Mouse (Mus musculus): ENCODE results near the gene Zfand3. TPM values are rescaled to one million over a fixed set of nuclear protein-coding genes. Genes with fewer than 3 reads are reported as not detected.

Zfand3 gene
- polyA plus RNA-seq, 1 experiment from 2014 or later = 54.9 TPM

GRCm38 (mm10) chr17:30210936-30211335 is 206.4 kb downstream of the Zfand3 start:
- no peak overlapping the region for H3K4me2 ChIP-seq (replicated peaks)
- peaks cover 17% of the 10 kb centered on the region; the same call in 1 of the 2 replicates for H3K4me1 ChIP-seq
- H3K27me3 ChIP-seq = no peaks in the 10 kb centered on the region
- H3K27ac ChIP-seq (replicated peaks) = no peak overlapping the region
- 87% methylated on average over 6 of the region's 6 CpGs for WGBS
- no peak overlapping the region for H3K9ac ChIP-seq
- no peak overlapping the region for H3K4me3 ChIP-seq (replicated peaks)
- H3K36me3 ChIP-seq = peaks cover 39% of the 10 kb centered on the region; the same call in 1 of the 2 replicates
- no peaks in the 10 kb centered on the region for H3K9me3 ChIP-seq (replicated peaks)
- no peak for ATAC-seq (ENCODE audit: insufficient number of reproducible peaks, low FRiP score, low TSS enrichment, low read depth)

DNA sequence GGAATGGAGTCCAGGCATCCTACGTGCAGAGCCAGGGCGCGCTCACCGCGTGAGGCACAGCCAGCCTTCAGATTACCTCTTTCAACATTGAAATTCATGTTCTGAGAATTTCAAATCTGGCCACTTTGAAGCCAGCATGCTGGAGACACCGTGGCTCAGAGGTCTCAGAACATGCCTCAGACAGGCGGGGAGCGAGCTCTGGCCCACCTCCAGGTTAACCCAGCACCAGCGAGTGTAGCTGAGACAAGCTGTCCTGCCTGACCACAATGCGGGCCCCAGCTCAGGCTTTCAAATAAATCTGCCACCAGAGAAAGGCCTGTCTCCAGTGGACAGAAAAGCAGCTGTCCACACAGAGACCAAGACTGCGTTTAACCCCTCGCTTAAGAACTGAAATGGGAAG is 208.1 kb downstream of the Zfand3 start:
- ATAC-seq (ENCODE audit: insufficient number of reproducible peaks, low FRiP score, low TSS enrichment, low read depth) = no peak
- H3K9ac ChIP-seq = no peak overlapping the region
- peaks cover 4% of the 10 kb centered on the region; the same call in 1 of the 2 replicates for H3K4me1 ChIP-seq
- 0 out of 2 replicates have a peak overlapping the region, but pooled peaks have one; percentile 48 for H3K27ac ChIP-seq (replicated peaks)
- H3K27me3 ChIP-seq = no peaks in the 10 kb centered on the region
- no peak overlapping the region for H3K4me2 ChIP-seq (replicated peaks)
- H3K4me3 ChIP-seq (replicated peaks) = no peak overlapping the region
- 75% methylated on average over 12 of the region's 12 CpGs for WGBS
- H3K9me3 ChIP-seq (replicated peaks) = no peaks in the 10 kb centered on the region
- peaks cover 39% of the 10 kb centered on the region; the same call in 1 of the 2 replicates for H3K36me3 ChIP-seq

DNA sequence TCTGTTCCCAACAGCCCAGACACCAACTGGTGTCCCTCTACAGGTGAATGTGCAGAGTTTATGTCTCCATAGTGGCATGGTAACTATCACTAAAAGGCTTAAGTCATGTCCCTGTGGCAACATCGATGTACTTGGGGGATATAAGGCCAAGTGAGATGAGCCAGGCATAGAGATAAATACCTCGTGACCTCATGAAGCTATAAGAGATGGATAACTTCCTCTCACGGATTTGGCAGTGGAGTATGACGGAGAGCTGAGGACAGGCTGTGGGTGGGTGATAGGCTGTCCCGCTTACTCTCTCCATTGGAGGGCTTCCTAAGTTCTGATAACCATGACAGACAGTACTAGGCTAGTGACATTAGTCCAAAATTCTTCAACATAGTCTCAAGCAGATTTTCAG is 208.8 kb downstream of the Zfand3 start:
- H3K27ac ChIP-seq (replicated peaks) = no peak overlapping the region
- no peak overlapping the region for H3K9ac ChIP-seq
- H3K9me3 ChIP-seq (replicated peaks) = no peaks in the 10 kb centered on the region
- H3K36me3 ChIP-seq = peaks cover 35% of the 10 kb centered on the region; the same call in 1 of the 2 replicates
- H3K4me3 ChIP-seq (replicated peaks) = no peak overlapping the region
- H3K4me1 ChIP-seq = no peaks in the 10 kb centered on the region; the same call in 1 of the 2 replicates
- no peaks in the 10 kb centered on the region for H3K27me3 ChIP-seq
- ATAC-seq (ENCODE audit: insufficient number of reproducible peaks, low FRiP score, low TSS enrichment, low read depth) = no peak
- no peak overlapping the region for H3K4me2 ChIP-seq (replicated peaks)
- 91% methylated on average over 5 of the region's 5 CpGs for WGBS

DNA sequence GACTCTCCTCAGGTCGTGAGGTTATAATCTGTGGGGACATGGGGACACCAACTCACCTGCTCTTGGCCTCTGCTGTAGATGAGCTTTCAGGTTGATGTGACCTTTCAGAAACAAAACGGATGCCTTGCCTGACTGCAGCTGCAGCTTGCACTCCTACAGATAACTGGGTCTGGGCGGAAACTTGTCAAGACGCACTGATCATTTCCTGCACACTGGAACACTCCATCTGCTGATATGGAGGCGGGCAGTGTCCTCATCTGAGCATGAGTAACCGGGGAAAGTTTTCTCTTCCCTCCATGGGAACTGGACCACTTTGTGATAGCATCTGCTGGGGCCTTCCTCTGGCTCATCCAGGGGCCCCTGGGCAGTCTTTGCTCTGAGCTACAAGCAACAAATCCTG is 209.9 kb downstream of the Zfand3 start:
- WGBS = 84% methylated on average over 6 of the region's 6 CpGs
- Histone ChIP-seq H3K9me3 (replicated peaks) (no peaks in the 10 kb centered on the region), H3K4me3 (replicated peaks) (no peak overlapping the region), H3K36me3 (peaks cover 34% of the 10 kb centered on the region; the same call in 1 of the 2 replicates), H3K9ac (no peak overlapping the region), H3K27ac (replicated peaks) (no peak overlapping the region), H3K4me2 (replicated peaks) (no peak overlapping the region), H3K4me1 (no peaks in the 10 kb centered on the region; the same call in 1 of the 2 replicates), H3K27me3 (no peaks in the 10 kb centered on the region)
- no peak for ATAC-seq (ENCODE audit: insufficient number of reproducible peaks, low FRiP score, low TSS enrichment, low read depth)

GRCm38 (mm10) chr17:30215741-30216140 is 211.2 kb downstream of the Zfand3 start:
- H3K9me3 ChIP-seq (replicated peaks) = no peaks in the 10 kb centered on the region
- peaks cover 26% of the 10 kb centered on the region; the same call in 1 of the 2 replicates for H3K36me3 ChIP-seq
- ATAC-seq (ENCODE audit: insufficient number of reproducible peaks, low FRiP score, low TSS enrichment, low read depth) = no peak
- H3K4me3 ChIP-seq (replicated peaks) = no peak overlapping the region
- 67% methylated on average over 4 of the region's 4 CpGs for WGBS
- no peaks in the 10 kb centered on the region; the same call in 1 of the 2 replicates for H3K4me1 ChIP-seq
- no peak overlapping the region for H3K27ac ChIP-seq (replicated peaks)
- no peak overlapping the region for H3K4me2 ChIP-seq (replicated peaks)
- no peaks in the 10 kb centered on the region for H3K27me3 ChIP-seq
- no peak overlapping the region for H3K9ac ChIP-seq

DNA sequence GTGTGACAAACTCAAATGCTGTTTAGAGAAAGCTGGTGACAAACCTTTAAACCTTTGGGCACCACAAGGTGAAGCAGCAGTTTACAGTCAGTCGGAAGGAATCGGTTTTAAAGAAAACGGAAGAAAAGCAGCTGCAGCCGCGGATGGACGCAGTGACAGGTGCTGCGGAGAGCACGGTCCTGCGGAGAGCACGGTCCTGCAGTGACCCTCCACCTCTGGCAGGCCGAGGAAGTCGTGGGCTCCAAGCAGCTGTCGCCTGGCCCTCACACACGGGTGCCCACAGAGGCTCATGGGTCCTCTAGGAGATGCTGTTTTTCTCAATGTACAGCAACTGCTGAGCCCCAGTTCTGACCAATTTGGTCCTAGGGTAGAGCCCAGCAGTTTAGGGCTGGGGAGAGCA is 217.1 kb downstream of the Zfand3 start:
- ATAC-seq (ENCODE audit: insufficient number of reproducible peaks, low FRiP score, low TSS enrichment, low read depth) = no peak
- WGBS = 73% methylated on average over 14 of the region's 14 CpGs
- Histone ChIP-seq H3K4me3 (replicated peaks) (no peak overlapping the region), H3K9me3 (replicated peaks) (no peaks in the 10 kb centered on the region), H3K27me3 (no peaks in the 10 kb centered on the region), H3K36me3 (0 out of 2 replicates have a peak, but pooled peaks cover 10% of the 10 kb centered on the region), H3K4me2 (replicated peaks) (no peak overlapping the region), H3K4me1 (peaks cover 29% of the 10 kb centered on the region), H3K9ac (no peak overlapping the region), H3K27ac (replicated peaks) (no peak overlapping the region)

GRCm38 (mm10) chr17:30222361-30222760 is 217.8 kb downstream of the Zfand3 start:
- Histone ChIP-seq H3K9me3 (replicated peaks) (no peaks in the 10 kb centered on the region), H3K36me3 (0 out of 2 replicates have a peak, but pooled peaks cover 10% of the 10 kb centered on the region), H3K4me1 (peaks cover 29% of the 10 kb centered on the region), H3K4me3 (replicated peaks) (no peak overlapping the region), H3K27me3 (no peaks in the 10 kb centered on the region), H3K9ac (no peak overlapping the region), H3K4me2 (replicated peaks) (no peak overlapping the region), H3K27ac (replicated peaks) (no peak overlapping the region)
- WGBS = 80% methylated on average over 11 of the region's 11 CpGs
- ATAC-seq (ENCODE audit: insufficient number of reproducible peaks, low FRiP score, low TSS enrichment, low read depth) = no peak

DNA sequence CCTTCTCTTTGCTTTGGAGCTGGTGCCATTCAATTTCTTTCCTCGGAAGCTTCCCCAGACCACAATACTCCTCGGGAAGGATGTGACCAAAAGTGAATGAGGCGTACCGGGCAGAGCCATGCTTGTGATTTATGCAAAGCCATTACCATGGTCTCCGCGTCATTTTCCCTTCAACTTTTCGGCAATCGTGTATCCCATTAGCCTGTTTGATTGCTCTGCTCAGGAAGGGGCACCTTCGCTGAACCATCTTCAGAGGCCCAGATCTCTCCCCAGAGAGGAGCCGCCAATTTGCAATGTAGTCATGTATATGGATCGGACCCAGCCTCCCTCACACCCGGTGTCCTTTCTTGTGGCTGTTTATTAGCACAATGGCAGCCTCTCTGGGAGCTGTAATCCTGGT is 218.3 kb downstream of the Zfand3 start:
- Histone ChIP-seq H3K4me2 (replicated peaks) (no peak overlapping the region), H3K36me3 (0 out of 2 replicates have a peak, but pooled peaks cover 10% of the 10 kb centered on the region), H3K9ac (no peak overlapping the region), H3K4me3 (replicated peaks) (no peak overlapping the region), H3K9me3 (replicated peaks) (no peaks in the 10 kb centered on the region), H3K27ac (replicated peaks) (no peak overlapping the region), H3K4me1 (peaks cover 29% of the 10 kb centered on the region), H3K27me3 (no peaks in the 10 kb centered on the region)
- 76% methylated on average over 12 of the region's 12 CpGs for WGBS
- no peak for ATAC-seq (ENCODE audit: insufficient number of reproducible peaks, low FRiP score, low TSS enrichment, low read depth)

DNA sequence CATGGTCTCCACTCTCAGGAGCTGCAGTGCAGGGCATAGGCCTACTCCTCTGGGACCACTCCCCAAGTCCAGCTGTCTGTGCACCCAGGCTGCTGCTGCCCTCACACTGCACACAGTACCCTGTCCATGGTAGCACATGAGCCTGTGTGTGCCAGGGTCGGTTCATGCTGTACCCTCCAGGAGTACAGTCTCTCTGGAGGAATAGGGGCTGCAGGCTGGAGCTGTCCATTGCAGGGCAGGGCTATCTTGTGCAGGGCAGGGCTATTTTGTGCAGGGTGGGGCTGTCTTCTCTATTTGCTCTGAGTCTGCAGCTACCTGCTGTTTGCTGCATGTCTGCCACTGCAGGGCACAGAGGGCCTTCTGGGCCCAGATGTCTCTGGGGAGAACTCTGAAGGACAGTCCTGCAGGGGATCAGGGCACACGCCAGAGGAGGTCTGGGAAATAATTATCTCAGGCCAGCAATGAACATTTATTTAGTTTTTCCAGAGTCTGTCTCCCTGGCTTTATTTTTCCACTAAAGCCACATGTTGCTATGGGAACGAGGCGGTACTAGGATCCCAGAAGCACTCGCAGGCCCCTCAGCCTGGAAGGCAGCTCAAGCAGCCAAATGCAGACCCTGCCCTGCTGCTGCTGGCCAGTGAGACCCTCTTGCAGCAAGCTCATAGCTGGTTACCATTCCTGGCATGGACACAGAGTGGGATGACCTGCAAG is 220.7 kb downstream of the Zfand3 start:
- Histone ChIP-seq H3K4me3 (replicated peaks) (no peak overlapping the region), H3K9ac (no peak overlapping the region), H3K4me2 (replicated peaks) (no peak overlapping the region), H3K4me1 (peaks cover 29% of the 10 kb centered on the region), H3K36me3 (no peaks in the 10 kb centered on the region), H3K27me3 (no peaks in the 10 kb centered on the region), H3K27ac (replicated peaks) (no peak overlapping the region), H3K9me3 (replicated peaks) (no peaks in the 10 kb centered on the region)
- 41% methylated on average over 5 of the region's 5 CpGs for WGBS
- no peak for ATAC-seq (ENCODE audit: insufficient number of reproducible peaks, low FRiP score, low TSS enrichment, low read depth)

DNA sequence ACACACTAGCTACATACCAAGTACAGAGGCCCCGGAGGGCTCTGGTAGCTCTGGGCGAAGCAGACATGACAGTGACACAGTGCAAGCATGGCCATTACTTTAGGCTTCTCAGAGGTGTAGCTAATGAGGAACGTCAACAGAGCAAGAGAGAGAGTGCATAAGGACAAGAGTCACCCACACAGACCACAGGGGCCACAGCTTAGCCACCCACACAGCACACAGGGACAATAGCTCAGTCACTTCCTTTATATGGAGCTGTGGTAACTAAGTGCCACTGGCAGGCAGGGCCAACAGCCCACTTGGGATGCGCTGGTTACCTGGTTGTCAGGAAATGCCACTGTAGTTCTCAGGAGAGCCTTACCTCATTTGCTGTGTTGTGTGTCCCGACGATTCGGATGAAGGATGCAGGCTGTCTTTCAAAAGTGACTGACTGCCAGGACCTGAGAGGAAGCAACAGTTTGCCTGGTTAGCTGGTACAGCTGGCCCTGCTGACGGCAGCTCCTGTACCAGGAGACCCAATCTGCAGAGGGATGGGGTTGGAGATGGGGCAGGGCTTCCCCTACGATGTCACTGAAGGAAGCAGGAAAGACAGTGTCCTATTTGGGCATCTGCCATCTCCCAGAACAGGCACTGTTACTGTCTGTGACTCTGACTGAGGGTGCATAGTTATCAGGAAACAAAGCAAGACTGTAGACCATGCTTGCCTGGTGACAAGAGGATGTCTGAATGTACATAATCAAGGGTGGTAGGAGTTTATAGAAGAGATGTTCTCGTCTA is 224.1 kb downstream of the Zfand3 start:
- H3K9ac ChIP-seq = no peak overlapping the region

DNA sequence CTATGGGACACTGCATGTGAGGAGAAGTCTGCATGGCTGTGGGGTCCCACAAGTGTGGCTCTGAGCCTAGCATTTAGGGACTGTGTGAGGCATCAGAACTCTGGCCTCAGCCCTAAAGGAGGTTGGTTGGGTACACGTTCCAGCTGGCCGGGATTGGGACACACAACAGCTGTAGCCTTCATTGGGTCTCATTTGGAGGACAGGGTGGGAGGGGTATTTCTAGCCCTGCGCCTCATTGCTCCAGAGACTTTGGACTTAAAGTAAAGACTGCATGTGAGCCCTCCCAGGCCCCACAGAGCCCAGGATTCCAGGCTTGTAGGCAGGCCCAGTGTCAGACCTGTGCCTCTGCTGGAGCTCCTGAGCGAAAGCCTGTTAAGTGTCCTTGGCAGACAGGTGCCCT is 225.9 kb downstream of the Zfand3 start:
- Histone ChIP-seq H3K9me3 (replicated peaks) (no peaks in the 10 kb centered on the region), H3K27me3 (no peaks in the 10 kb centered on the region), H3K4me2 (replicated peaks) (no peak overlapping the region), H3K9ac (no peak overlapping the region), H3K4me1 (peaks cover 14% of the 10 kb centered on the region), H3K4me3 (replicated peaks) (no peak overlapping the region), H3K36me3 (no peaks in the 10 kb centered on the region), H3K27ac (replicated peaks) (no peak overlapping the region)
- no peak for ATAC-seq (ENCODE audit: insufficient number of reproducible peaks, low FRiP score, low TSS enrichment, low read depth)
- 75% methylated on average over 4 of the region's 4 CpGs for WGBS

More for the DNA sequence above, 224.1 kb downstream of the Zfand3 start:
- 82% methylated on average over 10 of the region's 10 CpGs for WGBS
- Histone ChIP-seq H3K27ac (replicated peaks) (no peak overlapping the region), H3K9me3 (replicated peaks) (no peaks in the 10 kb centered on the region), H3K36me3 (no peaks in the 10 kb centered on the region), H3K27me3 (no peaks in the 10 kb centered on the region), H3K4me1 (peaks cover 24% of the 10 kb centered on the region), H3K4me3 (replicated peaks) (no peak overlapping the region), H3K4me2 (replicated peaks) (no peak overlapping the region)
- no peak for ATAC-seq (ENCODE audit: insufficient number of reproducible peaks, low FRiP score, low TSS enrichment, low read depth)
